Mouse (Mus musculus) Patski (cell line): ENCODE results near the gene Tnpo2. TPM values are rescaled to one million over a fixed set of nuclear protein-coding genes. Genes with fewer than 3 reads are reported as not detected.

ENCODE experiments used
- ATAC-seq: fragments of 100-300 bp; one replicate; pipeline ENCODE4 v1.8.0; 2021
- CTCF ChIA-PET: fragments of 350-600 bp; sonication (Branson Sonifier 250); formaldehyde crosslinking; loops from one replicate; lab custom pipeline; 2022; ENCODE audit warnings: inconsistent platforms; lab: Charles Lee
- POLR2A ChIA-PET: fragments of 350-600 bp; sonication (Branson Sonifier 250); formaldehyde crosslinking; loops from one replicate; lab custom pipeline; 2022; ENCODE audit warnings: antibody characterized with exemption, inconsistent platforms; lab: Charles Lee
- DNase-seq: peaks from one replicate; pipeline ENCODE4 v3.0.0-alpha.2; 2011; ENCODE audit warnings: low read depth, low spot score
- H3K27me3 ChIP-seq: fragments of 371-371 bp; one replicate; pipeline ENCODE4 v1.5.1; 2021
- CTCF ChIP-seq: fragments of 100-300 bp; IDR thresholded peaks from one replicate; pipeline ENCODE4 v1.5.1; 2021
- in situ Hi-C: fragments of 300-500 bp; cut with MboI; formaldehyde crosslinking; loops from 3 replicates; pipeline ENCODE4 v1.11.1; 2018; ENCODE audit warnings: low pct_unique_long_range_greater_than_20kb, mixed read lengths
- polyA plus RNA-seq: library from polyadenylated mRNA; unstranded; gene quantifications from one replicate; pipeline ENCODE4 v1.2.3, GENCODE M21; 2021

The Tnpo2 gene
- polyA plus RNA-seq, 1 experiment from 2014 or later = 83.7 TPM

DNA sequence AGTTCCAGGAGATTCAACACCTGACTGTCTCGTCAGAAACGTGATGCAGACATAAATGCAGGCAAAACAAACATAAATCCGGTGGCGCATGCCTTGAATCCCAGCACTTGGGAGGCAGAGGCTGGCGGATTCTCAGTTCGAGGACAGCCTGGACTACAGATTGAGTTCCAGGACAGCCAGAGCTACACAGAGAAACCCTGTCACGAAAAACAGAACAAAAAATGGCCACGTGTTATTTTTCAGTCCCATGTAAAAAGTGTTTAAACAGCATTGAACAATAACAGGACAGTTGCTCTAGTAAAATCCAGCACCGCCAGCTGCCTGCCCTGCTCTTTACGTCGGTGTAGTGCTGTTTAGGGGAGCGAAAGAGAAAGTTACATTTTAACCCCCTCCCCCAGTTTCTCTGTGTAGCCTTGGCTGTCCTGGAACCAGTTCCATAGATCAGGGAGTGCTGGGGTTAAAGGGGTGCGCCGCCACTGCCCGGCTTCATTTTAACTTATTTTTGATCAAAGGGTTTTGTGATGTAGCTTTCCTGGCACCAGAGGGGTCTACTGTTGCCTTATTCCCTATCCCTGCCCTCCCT is 896 bp upstream of the Tnpo2 start:
- POLR2A ChIA-PET = interaction anchor here (0.7 to 4.1 kb wide), 7 partner anchors 9 to 58 kb away, joined by 3 to 22 read pairs (median 5); partner anchors contain the start of genes Fbxw9, Junb and Trir
- no peak for ATAC-seq
- CTCF ChIA-PET = interaction anchor here (0.7 to 2.6 kb wide), 6 partner anchors 10 to 62 kb away, joined by 3 to 8 read pairs (median 3); partner anchors contain the start of genes Asna1, Man2b1 and Trir
- no peaks in the 10 kb centered on the region for H3K27me3 ChIP-seq
- TF ChIP-seq CTCF = no peak
- no peak for DNase-seq
- in situ Hi-C loops = no loop called here

DNA sequence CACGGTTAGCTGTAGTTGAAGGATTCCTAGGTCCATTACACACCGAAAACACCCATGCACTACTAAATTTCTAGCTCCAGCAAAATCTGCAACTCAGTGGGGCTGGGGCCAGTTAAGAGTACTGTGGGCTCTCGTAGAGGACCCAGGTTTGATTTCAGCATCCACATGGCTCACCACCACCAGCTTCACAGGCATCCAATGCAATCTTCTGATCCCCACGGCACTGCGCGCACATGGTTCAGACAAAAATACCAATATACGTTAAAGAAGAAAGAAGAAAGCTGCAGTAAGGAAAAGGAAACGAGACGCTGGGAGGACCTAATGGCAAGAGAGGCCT is 366 bp upstream of the Tnpo2 start:
- ATAC-seq = peak; percentile 36
- in situ Hi-C loops = no loop called here

DNA sequence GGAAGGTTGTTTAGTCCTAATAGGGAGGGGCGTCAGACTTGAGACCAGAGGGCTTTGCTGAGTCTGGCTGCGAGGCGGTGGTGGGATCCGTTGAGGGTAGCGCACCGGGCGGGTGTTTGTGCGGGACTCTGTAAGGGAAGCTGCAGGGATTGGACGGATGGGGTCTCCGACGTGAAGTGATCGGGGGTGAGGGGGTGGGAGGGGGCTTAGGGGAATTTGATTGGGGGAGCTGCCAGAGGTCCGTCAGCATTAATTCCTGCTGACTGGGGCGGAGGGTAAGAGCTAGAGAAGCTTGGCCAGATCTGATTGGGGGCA is 608 bp downstream of the Tnpo2 start:
- ATAC-seq (no peak), DNase-seq (no peak)
- POLR2A ChIA-PET = interaction anchor here (0.6 to 4.1 kb wide), 14 partner anchors 11 to 348 kb away, joined by 3 to 22 read pairs (median 4); partner anchors contain the start of genes Fbxw9, Gm5741, Man2b1 and Trir
- H3K27me3 ChIP-seq = no peaks in the 10 kb centered on the region
- CTCF ChIA-PET = interaction anchor here (1.0 to 2.6 kb wide), 5 partner anchors 11 to 62 kb away, joined by 3 to 10 read pairs (median 8); partner anchors contain the start of genes Asna1, Dhps and Trir
- in situ Hi-C loops = no loop called here
- no peak for TF ChIP-seq CTCF

More for the DNA sequence above, 366 bp upstream of the Tnpo2 start:
- ChIA-PET CTCF (interaction anchor here (0.9 to 2.6 kb wide), 4 partner anchors 10 to 62 kb away, joined by 3 to 8 read pairs (median 4); partner anchors contain the start of genes Asna1 and Trir), POLR2A (interaction anchor here (0.7 to 4.1 kb wide), 11 partner anchors 9 to 347 kb away, joined by 3 to 22 read pairs (median 4); partner anchors contain the start of genes Fbxw9, Junb and Trir)
- TF ChIP-seq CTCF = no peak
- H3K27me3 ChIP-seq = no peaks in the 10 kb centered on the region
- DNase-seq = no peak

DNA sequence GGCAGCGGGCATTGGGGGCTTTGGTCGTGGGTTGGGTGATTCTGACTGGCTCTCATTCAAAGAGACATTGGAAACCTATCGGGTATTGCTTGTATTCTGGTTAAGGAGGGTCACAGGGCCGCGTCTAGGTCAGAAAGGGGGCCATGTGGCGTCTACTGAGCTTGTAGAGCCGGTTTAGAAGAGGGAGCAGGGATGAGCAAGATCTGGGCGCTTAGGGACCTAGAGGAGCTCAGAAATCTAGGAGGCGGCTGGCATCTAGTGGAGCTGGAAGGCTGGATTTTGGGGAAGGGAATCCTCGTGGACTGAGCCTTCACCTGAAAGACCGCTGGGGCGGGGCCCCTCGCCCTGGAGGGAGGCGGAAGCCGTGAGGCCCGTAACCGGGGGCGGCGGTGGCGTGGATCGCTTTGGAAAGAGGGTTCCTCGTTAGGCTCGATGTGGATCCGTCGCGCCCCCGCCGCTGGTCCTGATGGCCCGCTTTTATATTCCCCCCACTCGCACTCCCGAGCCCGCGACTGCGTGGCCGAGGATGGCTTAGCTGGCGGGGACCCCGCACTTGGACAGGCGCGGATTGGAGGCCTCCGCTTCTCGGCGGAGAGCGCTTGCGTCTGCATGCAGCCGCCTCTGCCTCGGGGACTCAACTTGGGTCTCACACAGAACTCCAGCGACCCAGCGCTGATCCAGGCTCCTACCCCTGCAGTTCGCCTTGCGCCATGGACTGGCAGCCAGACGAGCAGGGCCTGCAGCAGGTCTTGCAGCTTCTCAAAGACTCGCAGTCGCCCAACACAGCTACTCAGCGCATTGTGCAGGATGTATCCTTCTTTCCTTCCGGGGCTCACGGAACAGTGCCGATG is 1.2 kb downstream of the Tnpo2 start:
- TF ChIP-seq CTCF = no peak
- CTCF ChIA-PET = interaction anchor here (1.0 to 2.6 kb wide), 5 partner anchors 12 to 63 kb away, joined by 3 to 10 read pairs (median 8); partner anchors contain the start of genes Asna1, Dhps and Trir
- in situ Hi-C loops = no loop called here
- H3K27me3 ChIP-seq = no peaks in the 10 kb centered on the region
- POLR2A ChIA-PET = interaction anchor here (1.1 to 4.1 kb wide), 9 partner anchors 8 to 58 kb away, joined by 3 to 22 read pairs (median 4); partner anchors contain the start of genes Fbxw9, Gm5741, Man2b1 and Trir
- DNase-seq (no peak), ATAC-seq (peak; percentile 13)

DNA sequence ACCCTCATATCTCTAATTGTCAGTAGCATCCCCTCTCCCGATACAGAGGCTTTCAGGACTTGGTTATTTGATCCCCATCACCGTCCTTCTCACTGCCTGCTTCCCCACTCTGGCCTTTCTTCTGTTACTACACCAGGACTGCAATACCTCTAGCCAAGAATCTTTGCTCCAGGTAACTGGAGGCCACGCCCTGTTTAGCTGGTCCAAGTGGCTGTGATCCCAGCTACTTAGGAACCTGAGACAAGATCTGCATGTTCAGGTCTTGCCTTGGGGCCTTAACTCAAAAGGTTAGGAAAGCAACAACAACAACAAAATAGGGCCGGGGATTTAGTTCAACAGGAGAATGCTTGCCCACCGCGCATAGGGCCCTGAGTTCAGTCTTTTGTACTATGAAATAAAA is 6.9 kb downstream of the Tnpo2 start:
- no peak for TF ChIP-seq CTCF
- no peaks in the 10 kb centered on the region for H3K27me3 ChIP-seq
- no peak for ATAC-seq
- ChIA-PET POLR2A (no interaction called here), CTCF (no interaction called here)
- in situ Hi-C loops = no loop called here
- DNase-seq = no peak

DNA sequence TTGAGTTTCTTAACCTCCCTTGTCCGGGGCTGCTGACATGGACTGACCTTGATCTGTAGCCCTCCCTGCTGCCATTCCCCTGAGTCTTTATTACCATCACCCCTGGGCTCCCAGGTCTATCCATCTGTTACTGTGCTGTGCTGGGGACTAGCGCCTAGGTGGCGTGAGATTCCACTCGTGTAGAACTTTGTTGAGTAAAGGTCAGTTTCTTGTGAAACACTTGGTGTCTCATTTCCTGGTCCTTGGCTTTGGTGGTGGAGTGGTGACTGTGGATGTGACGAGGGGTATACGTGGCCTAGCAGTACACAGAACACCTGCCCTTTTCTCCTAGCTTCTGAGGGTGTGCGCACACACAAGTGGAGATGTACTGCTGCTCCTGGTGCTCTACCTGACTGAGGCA is 20.7 kb downstream of the Tnpo2 start:
- ChIA-PET CTCF (no interaction called here), POLR2A (no interaction called here)
- no peak for TF ChIP-seq CTCF
- ATAC-seq = no peak
- H3K27me3 ChIP-seq = no peaks in the 10 kb centered on the region
- DNase-seq = no peak
- in situ Hi-C loops = no loop called here

DNA sequence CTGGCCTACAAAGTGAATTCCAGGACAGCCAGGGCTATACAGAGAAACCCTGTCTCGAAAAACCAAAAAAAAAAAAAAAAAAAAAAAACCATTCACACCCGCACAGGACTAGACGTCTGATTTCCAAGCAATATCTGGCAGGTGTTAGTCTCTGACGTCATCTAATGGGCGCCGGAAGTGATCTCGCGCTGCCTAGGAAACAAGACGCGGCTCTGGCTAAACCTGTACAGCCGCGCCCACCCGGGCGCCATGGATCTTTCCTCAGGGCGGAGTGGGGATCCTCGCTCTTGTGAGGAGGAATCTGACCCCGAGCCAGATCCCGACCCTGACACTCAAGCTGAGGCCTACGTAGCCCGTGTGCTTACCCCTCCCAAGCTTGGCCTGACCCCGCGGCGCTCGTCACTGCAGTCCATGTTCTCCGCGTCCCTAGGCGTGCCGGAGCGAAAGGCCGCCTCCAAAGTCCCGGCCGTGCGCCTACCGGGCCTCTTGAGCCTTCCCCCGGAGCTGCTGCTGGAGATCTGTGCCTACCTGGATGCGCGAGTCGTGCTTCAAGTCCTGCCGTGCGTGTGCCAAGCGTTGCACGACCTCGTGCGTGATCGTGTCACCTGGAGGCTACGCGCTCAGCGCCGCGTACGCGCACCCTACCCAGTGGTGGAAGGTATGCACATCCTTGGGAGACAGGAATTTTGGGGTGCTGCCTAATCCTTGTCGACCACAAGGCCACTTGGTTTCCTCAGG is 23.3 kb downstream of the Tnpo2 start, which contains the start of gene Fbxw9:
Gene Fbxw9 (plus strand): TSS at position 177 of the 738 bp plus-strand sequence.
- ChIA-PET CTCF (interaction anchor here (1.9 kb wide), 1 partner anchor 11 kb away, joined by 5 read pairs; the partner anchor contains the start of gene Dhps), POLR2A (interaction anchor here (0.8 to 1.7 kb wide), 5 partner anchors 10 to 23 kb away, joined by 3 to 12 read pairs (median 4); partner anchors contain the start of gene Tnpo2)
- no peaks in the 10 kb centered on the region for H3K27me3 ChIP-seq
- TF ChIP-seq CTCF = no peak
- in situ Hi-C loops = no loop called here
- peak; percentile 68 for ATAC-seq
- DNase-seq = no peak

DNA sequence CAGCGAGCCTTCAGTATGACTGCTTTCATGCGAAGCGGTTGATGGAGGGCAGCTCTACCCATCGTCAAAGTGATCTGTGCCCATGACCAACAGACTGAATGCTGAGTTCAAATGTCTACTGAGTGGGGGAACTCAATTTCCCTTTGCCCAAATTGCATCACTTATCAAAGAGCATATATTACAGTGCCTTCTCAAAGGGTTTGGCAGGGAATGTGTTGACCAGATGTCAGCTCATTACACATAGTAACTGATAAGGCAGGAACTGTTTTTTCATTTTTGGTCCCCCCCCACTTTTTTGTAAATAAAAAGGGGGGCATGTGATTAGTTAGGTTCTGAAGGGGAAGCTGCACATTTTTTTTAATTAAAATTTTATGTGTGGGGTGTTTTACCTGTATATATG is 25.9 kb downstream of the Tnpo2 start:
- H3K27me3 ChIP-seq = no peaks in the 10 kb centered on the region
- TF ChIP-seq CTCF = no peak
- ChIA-PET CTCF (interaction anchor here (0.8 to 1.2 kb wide), 2 partner anchors 11 to 28 kb away, joined by 3 read pairs; no protein-coding TSS in a partner anchor), POLR2A (interaction anchor here (0.8 kb wide), 1 partner anchor 9 kb away, joined by 3 read pairs; the partner anchor contains the start of gene Dhps)
- DNase-seq (no peak), ATAC-seq (no peak)
- in situ Hi-C loops = no loop called here

DNA sequence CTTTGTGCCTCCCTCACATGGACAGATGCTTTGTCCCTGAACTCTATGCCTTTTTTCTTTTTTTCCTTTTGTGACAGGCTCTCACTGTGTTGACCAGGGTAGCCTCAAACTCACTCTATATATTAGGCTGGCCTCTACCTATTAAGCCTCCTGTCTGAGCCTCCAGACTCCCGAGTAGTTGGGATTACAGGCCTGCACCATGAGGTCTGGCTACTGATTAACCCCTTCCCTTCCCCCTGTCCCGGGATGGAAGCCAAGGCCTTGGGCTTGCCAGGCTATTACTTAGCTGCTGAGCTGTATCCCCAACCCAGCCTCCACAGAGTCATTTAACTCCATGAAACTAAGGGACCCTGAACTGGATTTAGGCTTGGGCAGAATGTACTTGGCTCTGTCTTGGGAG is 28.5 kb downstream of the Tnpo2 start:
- H3K27me3 ChIP-seq = no peaks in the 10 kb centered on the region
- DNase-seq (no peak), ATAC-seq (no peak)
- ChIA-PET CTCF (interaction anchor here (0.8 kb wide), 1 partner anchor 12 kb away, joined by 3 read pairs; no protein-coding TSS in a partner anchor), POLR2A (no interaction called here)
- no peak for TF ChIP-seq CTCF
- in situ Hi-C loops = no loop called here

DNA sequence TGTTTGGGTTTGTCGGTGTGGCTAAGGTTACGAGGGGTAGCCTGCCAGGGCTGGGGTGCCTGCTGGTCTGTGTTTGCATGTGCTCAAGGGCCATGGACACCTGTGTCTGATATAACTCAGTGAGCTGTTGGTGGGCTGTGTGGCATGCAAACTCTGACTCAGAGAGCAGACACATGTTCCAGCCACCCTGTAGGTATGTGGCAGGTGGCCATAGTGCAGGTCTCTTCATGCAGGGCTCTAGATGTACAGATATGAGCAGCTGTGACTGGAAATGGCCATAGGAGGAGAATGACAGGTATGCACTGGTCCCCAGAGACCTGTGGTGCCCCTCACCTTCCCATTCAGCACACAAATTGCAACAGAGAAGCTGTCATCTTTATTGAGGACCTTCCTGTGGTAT is 30.4 kb downstream of the Tnpo2 start:
- H3K27me3 ChIP-seq = no peaks in the 10 kb centered on the region
- POLR2A ChIA-PET = interaction anchor here (1.1 to 1.5 kb wide), 2 partner anchors 29 to 92 kb away, joined by 3 to 5 read pairs; no protein-coding TSS in a partner anchor
- CTCF ChIA-PET = interaction anchor here (1.1 to 1.4 kb wide), 2 partner anchors 9 to 10 kb away, joined by 4 read pairs; no protein-coding TSS in a partner anchor
- ATAC-seq (no peak), DNase-seq (no peak)
- no peak for TF ChIP-seq CTCF
- in situ Hi-C loops = no loop called here
